Mouse (Mus musculus) layer of hippocampus, postnatal 25 days (tissue): Measurements from ENCODE around the gene Kat6b. TPM values are rescaled to one million over a fixed set of nuclear protein-coding genes. Genes with fewer than 3 reads are reported as not detected.

Experiments used
- DNase-seq, 2 experiments: peaks; one replicate each; pipeline ENCODE4 v3.0.0; 2022; ENCODE audit warnings: mixed read lengths in 2 of 2, low spot score in 1 of 2; ENCODE audit errors: extremely low spot score in 1 of 2
- total RNA-seq, 2 experiments: library from RNA; stranded (reverse); gene quantifications; 2 replicates each; pipeline ENCODE4 v1.2.3; 2021

The Kat6b gene
- total RNA-seq, 2 experiments from 2014 or later, result 70.0 to 83.4 TPM

- no peak for DNase-seq
Measured at GRCm38 (mm10) chr14:21586481-21587118, 105.4 kb downstream of the Kat6b start.

GRCm38 (mm10) chr14:21587931-21588330 is 106.7 kb downstream of the Kat6b start:
- no peak for DNase-seq

DNA sequence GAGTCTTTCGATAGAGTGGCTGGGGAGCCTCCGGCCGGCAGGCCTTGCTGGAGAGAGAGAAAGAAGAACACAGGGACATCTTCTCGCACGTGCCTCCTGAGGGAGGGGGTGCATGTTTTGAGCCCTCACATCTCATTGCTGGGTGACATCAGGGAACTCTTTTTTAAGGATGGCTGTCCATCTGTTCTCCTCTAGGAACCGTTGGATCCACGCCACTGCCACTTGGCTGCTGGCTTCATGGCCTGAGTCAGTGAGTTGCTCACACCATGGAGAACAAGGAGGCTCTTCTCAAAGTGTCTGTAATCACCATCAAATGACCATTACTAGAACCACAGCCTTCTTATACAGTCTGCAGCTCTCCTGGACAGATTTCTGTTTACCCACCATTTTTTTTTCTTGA is 108.4 kb downstream of the Kat6b start:
- no peak for DNase-seq

GRCm38 (mm10) chr14:21590205-21590604 is 109.0 kb downstream of the Kat6b start:
- DNase-seq, result no peak

DNA sequence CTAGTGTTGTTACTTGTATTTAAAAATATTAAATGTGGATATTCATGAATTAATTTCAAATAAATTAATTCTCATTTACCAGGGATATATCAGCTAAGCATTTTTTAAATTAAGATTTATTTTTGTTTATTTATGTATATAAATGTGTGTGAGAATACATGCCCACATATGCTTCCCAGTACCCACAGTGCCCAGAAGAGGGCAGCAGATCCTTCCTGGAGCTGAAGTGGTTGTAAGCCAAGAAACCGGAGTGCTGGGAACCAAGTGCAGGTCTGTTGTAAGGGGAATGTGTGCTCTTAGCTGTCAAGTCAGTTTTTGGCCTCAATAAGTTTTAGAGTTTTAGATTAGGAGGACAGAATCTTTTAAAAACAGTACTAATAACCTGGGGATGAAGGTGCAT is 110.9 kb downstream of the Kat6b start:
- no peak for DNase-seq

DNA sequence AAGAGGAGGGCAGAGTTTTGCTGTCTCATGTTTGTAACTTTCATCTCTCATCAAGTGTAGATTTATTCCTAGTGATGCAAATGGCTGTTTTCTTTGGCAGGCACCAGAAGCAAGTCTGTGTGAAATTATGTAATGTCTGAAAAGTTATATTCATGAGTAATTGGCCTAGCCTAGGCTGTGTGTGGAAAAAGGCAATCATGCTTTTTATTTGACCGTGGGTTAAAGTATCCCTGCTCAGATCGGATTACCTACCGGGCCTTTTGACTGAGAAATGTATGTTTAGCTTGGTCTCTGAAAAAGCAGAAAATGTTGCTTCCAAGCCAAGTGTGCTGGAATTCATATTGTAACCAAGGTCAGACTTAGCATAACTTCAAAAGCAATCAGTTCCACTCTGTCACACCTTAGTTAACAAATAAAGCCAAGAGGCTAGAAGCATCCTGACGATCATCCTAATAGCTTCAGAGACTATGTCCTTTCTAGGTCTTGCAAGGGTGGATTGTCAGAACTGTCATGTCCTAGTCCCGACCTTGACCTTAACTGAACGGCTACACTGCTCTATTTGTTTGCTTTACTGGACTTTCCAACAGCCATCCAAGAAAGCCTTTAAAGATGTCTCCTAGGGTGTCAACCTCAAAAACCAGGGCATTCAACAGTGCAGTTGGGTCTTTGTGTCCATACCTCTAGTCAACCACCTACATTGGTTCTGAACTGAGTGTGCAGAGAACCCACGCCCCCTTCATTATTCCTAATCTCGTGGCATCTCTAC is 111.9 kb downstream of the Kat6b start:
- DNase-seq, result no peak

DNA sequence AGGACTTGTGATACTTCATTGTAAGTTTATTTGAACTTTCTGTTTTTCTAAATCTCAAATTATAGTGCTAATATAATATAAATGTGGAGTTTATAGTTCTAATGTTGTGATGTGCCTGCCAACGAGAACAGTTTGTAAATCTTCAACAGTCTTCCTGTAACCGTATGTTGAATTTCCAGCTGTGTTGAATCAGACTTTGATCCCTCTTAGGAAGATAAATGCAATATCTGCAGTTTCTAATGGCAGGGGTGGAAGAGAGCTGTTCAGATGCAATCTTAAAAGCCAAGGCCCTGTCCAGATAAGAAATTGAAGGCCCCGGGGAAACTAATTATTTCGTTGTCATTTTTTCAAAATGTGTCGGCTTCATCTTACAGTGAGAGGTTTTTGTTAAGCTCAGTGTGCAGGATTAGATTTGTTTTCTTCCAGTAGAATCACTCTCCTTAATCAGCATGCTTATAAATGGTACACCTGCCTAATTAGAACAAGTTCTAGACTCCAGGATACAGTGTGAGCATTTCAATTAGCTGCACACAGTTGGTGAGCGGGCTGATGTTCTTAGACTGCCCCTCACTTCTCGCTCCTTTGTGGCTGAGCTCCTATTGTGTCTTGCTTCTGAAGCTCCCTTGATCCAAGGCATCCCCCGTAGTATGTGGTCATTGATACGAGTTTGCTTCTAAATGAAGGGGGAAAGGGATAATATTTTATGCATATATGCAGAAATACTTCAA is 118.4 kb downstream of the Kat6b start:
- DNase-seq, result no peak

DNA sequence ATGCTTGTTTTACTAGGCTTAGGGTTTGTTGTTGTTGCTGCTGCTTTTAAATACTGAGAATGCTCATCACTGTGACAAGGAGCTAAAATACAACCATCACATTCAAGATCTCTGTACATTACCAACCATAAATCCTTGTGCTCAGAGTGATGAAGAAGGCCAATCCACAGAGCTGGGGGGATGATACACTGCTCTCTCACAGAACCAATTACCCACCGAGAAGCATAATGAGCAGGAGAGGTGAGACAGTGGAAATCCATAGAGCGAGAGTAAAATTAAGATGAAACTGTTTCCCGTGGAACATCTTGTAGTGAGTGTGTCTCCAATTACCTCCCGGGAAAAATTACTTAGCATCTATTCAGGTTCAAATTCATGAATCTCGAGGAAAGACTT is 118.9 kb downstream of the Kat6b start:
- DNase-seq, result no peak

DNA sequence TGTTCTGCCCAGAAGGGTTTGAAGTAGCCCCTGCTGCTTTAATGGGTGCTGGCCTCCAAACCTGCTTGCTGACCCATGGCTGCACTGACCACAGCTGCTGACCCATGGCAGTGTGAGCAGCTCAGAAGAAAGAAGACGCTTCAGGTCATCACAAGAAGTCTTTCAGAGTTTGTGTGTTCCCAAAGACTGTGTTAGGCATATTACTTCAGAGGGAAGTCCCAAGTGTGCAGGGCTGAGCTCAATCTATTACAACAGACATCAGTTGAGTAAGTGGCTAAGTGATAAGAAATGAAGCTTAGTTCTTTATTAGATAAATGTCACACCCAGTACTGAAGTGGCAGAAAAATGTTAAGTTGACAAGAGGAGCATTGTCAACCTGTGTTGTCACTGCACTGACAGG is 119.4 kb downstream of the Kat6b start:
- DNase-seq, result no peak

DNA sequence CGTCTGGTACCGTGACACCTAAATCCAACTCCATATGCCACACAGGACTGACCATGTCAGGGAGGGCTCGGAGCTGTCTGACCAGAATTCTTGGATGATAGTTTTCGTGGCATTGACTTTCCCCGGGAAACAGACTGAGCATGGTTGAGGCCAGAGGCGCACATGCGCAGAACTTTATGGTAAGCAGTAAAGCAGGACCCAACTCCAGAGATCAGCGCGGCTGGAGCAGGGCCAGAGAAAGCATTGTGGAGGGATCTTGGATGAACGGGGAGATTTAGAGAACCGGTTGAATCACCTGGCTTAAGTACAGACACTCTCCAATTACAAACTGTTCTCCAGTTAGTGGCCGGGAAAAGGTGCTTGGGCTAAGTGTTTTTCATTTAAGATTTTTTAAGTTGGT is 120.9 kb downstream of the Kat6b start:
- DNase-seq, result no peak

- DNase-seq, result no peak
Measured at GRCm38 (mm10) chr14:21602937-21603336, 121.7 kb downstream of the Kat6b start.

DNA sequence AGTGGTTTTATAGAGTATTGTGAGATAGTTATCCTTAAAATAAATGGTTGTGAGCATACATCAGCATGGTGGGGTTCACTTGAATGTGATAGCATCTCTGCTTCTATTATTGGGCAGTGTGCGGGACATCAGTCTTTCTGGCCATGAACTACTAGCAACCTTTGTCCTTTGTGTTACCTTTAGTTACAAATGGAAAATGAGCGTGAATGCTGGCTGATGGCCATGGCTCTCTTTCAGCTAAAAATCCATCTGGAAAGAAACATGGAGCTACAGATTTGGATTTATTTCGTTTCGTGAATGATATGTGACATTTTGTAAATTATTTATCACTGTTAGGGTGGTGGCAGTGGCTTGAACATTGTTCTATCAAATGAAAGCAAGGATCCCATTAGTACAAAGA is 126.5 kb downstream of the Kat6b start:
- DNase-seq, result no peak

DNA sequence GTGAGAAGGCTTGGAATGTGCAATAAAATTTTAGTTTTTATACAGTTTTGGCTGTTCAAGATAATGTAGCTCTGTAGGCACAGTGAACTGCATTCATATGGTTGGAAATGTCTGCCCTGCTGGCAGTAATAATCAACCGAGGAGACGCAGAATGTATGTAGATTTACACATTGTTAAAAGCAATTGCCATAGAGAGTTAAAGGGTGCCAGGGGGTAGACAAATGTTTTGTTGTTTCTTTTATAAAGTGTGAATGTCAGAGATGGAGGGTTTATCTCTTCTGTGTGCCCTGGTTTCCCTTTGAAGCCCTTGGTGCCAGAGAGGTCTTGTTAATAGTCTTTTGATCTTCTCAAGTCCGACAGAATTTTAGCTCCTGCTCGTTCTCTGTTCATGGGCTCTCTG is 127.7 kb downstream of the Kat6b start:
- no peak for DNase-seq

- no peak for DNase-seq
Measured at GRCm38 (mm10) chr14:21610224-21610623, 129.0 kb downstream of the Kat6b start.

DNA sequence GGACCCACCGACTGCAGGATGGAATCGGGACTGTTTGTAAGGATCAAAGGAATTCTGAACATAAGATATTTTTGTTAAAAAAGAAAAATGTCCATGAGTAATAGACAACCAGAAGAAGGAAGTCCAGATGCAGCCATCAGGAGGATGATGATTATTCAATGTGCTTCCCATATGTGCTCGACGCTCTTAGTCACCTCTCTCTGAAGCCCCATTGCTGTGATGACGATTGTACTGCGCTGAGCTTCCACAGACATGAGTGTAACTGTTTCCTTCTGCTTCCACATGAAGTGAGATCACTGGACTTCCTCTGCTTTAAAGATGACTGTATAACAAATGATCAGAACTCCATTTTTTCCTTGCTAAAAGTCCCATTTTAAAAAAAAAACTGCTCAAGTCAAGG is 131.8 kb downstream of the Kat6b start:
- no peak for DNase-seq

- no peak for DNase-seq
Measured at GRCm38 (mm10) chr14:21614103-21614502, 132.9 kb downstream of the Kat6b start.

DNA sequence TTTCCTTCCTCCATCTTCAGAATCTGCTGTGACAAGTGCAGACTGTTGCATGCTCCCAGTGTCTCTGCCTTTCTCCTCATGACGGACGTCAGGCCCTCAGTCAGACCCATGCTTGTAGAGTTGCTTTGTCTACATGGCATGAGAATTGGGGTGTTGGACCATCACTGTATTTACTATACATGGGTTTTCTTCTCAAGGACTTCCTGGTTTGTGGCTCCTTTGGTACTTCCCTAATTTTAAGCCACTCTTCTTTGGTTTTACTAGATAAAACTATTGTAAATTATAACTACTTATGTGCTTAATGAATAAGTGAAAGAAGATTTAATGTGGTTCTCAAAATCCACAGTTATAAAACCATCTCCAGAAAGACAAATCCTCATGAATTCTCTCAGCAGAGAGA is 134.6 kb downstream of the Kat6b start:
- DNase-seq, result no peak

DNA sequence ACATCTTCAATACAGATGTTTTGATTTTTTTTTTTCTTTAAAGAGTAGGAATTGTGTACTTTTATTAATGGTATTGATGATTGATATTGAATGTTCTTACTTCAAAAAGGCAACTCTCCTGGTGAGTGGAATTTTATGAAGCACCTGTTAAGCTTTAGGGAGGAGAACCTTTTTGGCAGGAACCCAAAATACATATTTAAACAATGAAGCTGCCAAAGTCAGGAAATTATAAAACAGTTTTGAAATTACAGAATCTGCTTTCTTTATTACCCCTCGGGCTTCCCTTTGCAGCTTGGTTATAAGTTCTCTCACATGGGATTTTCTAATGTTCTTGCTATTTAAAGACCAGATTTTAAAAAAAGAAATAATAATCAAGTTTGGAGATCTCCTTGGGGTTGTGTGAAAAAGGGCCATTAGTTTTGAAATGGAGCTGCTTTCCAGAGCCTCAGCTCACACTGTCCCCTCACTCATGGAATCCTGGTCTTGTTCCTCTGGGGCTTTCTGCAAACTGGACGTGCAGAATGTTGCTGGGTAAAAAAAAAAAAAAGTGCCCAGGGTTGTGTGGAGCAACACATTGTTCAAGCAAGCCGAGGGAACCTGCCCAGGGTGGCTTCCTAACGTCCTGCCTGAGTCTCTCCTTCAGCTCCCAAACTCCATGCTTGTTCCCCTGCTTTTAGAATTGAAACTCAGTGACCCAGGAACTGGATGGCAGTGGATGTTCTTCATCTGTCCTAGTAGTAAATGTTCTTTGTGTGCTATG is 136.2 kb downstream of the Kat6b start:
- no peak for DNase-seq

DNA sequence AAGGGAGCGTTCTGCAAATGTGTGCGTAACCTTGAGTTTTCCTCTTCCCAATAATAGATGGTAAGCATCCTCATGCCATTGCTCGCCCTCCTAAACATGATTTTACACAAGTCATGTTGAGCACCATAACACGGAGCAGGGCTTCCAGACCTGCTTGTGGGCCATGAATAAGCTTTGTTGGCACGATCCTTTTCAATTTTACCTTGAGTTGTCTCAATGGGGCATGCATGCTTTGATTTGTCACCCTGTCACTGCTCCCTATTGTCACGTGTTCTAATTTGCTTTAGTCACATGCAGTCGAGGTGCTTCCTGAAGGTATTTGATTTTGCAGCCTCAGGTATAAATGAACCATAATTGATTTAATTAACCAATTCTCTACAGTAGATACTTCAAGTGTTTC is 138.7 kb downstream of the Kat6b start:
- DNase-seq, result no peak

GRCm38 (mm10) chr14:21625946-21626345 is 144.7 kb downstream of the Kat6b start:
- DNase-seq, result no peak

- DNase-seq, result no peak
Measured at GRCm38 (mm10) chr14:21631665-21632200, 150.5 kb downstream of the Kat6b start.
